Mouse (Mus musculus) hindbrain, embryonic 12.5 days (tissue): Measurements from ENCODE around the gene Btg1. TPM values are rescaled to one million over a fixed set of nuclear protein-coding genes. Genes with fewer than 3 reads are reported as not detected.

Experiments
- ATAC-seq: fragments of 200-750 bp; cut with Nextera tagmentation; 2 replicates; pipeline ENCODE4 v1.8.0; 2017; ENCODE audit warnings: moderate TSS enrichment; ENCODE audit not compliant: low FRiP score
- H3K27ac ChIP-seq: fragments of 300-500 bp; sonication (generic); 2 replicates; pipeline ENCODE4 v1.5.1; 2016; ENCODE audit warnings: mild to moderate bottlenecking
- H3K27me3 ChIP-seq: fragments of 300-500 bp; sonication (generic); 2 replicates; pipeline ENCODE4 v1.6.1; 2016; ENCODE audit warnings: mild to moderate bottlenecking
- H3K36me3 ChIP-seq: fragments of 300-500 bp; sonication (generic); 2 replicates; pipeline ENCODE4 v1.6.1; 2016; ENCODE audit warnings: mild to moderate bottlenecking
- H3K4me1 ChIP-seq: fragments of 300-500 bp; sonication (generic); 2 replicates; pipeline ENCODE4 v1.6.1; 2016
- H3K4me2 ChIP-seq: fragments of 300-500 bp; sonication (generic); replicated peaks from 2 replicates; pipeline ENCODE4 v1.6.1; 2016; ENCODE audit warnings: mild to moderate bottlenecking
- H3K4me3 ChIP-seq: fragments of 300-500 bp; sonication (generic); 2 replicates; pipeline ENCODE4 v1.5.1; 2016; ENCODE audit warnings: mild to moderate bottlenecking
- H3K9ac ChIP-seq: fragments of 300-500 bp; sonication (generic); 2 replicates; pipeline ENCODE4 v1.6.1; 2016; ENCODE audit warnings: mild to moderate bottlenecking, moderate library complexity
- H3K9me3 ChIP-seq: fragments of 300-500 bp; sonication (generic); replicated peaks from 2 replicates; pipeline ENCODE4 v1.6.1; 2016; ENCODE audit warnings: mild to moderate bottlenecking
- WGBS: fragments of 180-500 bp; shearing (Covaris S2); methylation state at CpG from one replicate; pipeline ENCODE4 v1.1.7; 2016; 5-methylcytosine and 5-hydroxymethylcytosine counted together
- polyA plus RNA-seq: library from polyadenylated mRNA; unstranded; fragments of >200 nt; fragmentation: Nextera tagmentation; extraction: Ambion mirVana; gene quantifications from 2 replicates; pipeline ENCODE4 v1.2.1, GENCODE M21; 2016

Gene Btg1
- polyA plus RNA-seq, 1 experiment from 2014 or later, result 69.6 TPM

GRCm38 (mm10) chr10:96592089-96592488 lies 24.7 kb upstream of the Btg1 start:
- Histone ChIP-seq H3K4me3 (no peak overlapping the region), H3K27ac (no peak overlapping the region), H3K27me3 (no peaks in the 10 kb centered on the region), H3K4me1 (no peaks in the 10 kb centered on the region), H3K4me2 (no peak overlapping the region), H3K9ac (no peak overlapping the region), H3K9me3 (no peaks in the 10 kb centered on the region), H3K36me3 (no peaks in the 10 kb centered on the region)
- 75% methylated on average over 2 of the region's 2 CpGs for WGBS
- no peak for ATAC-seq

DNA sequence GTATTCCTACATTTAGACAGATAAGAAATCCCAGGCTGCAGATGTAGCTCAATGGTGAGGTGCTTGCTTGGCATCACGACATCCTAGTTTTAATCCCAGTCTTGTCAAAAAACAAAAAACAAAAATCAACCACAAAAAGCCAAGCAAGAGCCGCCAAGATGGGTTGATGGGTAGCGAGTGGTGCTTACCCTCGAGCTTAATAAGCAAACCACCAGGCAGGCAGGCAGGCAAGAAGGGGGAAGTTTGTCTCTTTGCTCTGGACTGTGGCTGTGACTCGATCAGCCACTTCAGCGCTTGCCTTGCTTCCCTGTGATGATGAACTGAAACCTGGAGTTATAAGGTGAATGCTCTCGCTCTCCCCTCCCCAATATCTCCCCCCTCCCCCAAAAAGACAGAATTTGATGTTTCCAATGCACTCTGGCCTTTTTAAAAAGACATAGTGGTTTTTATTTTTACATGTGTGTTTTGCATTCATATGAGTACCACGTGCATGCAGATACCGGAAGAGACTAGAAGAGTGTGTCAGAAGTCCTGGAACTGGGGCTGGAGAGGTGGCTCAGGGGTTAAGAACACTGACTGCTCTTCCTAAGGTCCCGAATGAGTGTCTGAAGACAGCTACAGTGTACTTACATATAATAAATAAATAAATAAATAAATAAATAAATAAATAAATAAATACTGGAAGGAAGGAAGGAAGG lies 21.2 kb upstream of the Btg1 start:
- H3K4me1 ChIP-seq, result no peaks in the 10 kb centered on the region
- no peak overlapping the region for H3K4me2 ChIP-seq
- H3K9me3 ChIP-seq, result no peaks in the 10 kb centered on the region
- H3K36me3 ChIP-seq, result no peaks in the 10 kb centered on the region
- H3K27me3 ChIP-seq, result no peaks in the 10 kb centered on the region
- H3K9ac ChIP-seq, result no peak overlapping the region
- no peak overlapping the region for H3K4me3 ChIP-seq
- H3K27ac ChIP-seq, result no peak overlapping the region
- no peak for ATAC-seq
- WGBS, result 85% methylated on average over 10 of the region's 10 CpGs

GRCm38 (mm10) chr10:96596411-96596810 lies 20.4 kb upstream of the Btg1 start:
- Histone ChIP-seq H3K27ac (no peak overlapping the region), H3K4me1 (no peaks in the 10 kb centered on the region), H3K9me3 (no peaks in the 10 kb centered on the region), H3K27me3 (no peaks in the 10 kb centered on the region), H3K4me2 (no peak overlapping the region), H3K4me3 (no peak overlapping the region), H3K36me3 (no peaks in the 10 kb centered on the region), H3K9ac (no peak overlapping the region)
- WGBS, result 83% methylated on average over 7 of the region's 7 CpGs
- no peak for ATAC-seq

GRCm38 (mm10) chr10:96599641-96600040 lies 17.2 kb upstream of the Btg1 start:
- no peaks in the 10 kb centered on the region for H3K4me1 ChIP-seq
- ATAC-seq, result no peak
- H3K27ac ChIP-seq, result no peak overlapping the region
- H3K27me3 ChIP-seq, result no peaks in the 10 kb centered on the region
- WGBS, result 88% methylated on average over 5 of the region's 5 CpGs
- no peaks in the 10 kb centered on the region for H3K9me3 ChIP-seq
- H3K4me3 ChIP-seq, result no peak overlapping the region
- H3K36me3 ChIP-seq, result no peaks in the 10 kb centered on the region
- H3K9ac ChIP-seq, result no peak overlapping the region
- no peak overlapping the region for H3K4me2 ChIP-seq

DNA sequence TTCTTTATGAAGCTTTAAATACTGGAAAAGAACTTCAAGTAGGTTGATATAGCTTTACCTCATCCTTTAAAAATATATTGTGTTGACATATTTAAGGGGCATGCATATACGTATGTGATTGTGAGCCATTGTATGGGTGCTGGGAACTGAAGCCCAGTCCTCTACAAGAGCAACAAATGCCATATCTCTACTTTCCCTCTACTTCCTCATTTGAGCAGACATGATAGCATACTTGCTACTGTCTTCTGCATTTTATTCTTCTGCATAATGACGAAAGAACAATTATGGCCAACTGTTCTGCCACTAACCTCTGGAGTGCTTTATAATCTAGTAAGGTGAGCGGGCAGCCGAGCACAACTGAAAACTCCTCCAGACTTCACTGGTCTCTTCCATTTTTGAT lies 15.1 kb upstream of the Btg1 start:
- ATAC-seq, result no peak
- Histone ChIP-seq H3K36me3 (no peaks in the 10 kb centered on the region), H3K27me3 (no peaks in the 10 kb centered on the region), H3K9ac (no peak overlapping the region), H3K4me2 (no peak overlapping the region), H3K27ac (no peak overlapping the region), H3K4me3 (no peak overlapping the region), H3K9me3 (no peaks in the 10 kb centered on the region), H3K4me1 (no peaks in the 10 kb centered on the region)
- 92% methylated on average over 4 of the region's 4 CpGs for WGBS

GRCm38 (mm10) chr10:96602339-96602738 lies 14.5 kb upstream of the Btg1 start:
- no peak overlapping the region for H3K4me3 ChIP-seq
- no peak overlapping the region for H3K4me2 ChIP-seq
- no peaks in the 10 kb centered on the region for H3K36me3 ChIP-seq
- no peaks in the 10 kb centered on the region for H3K9me3 ChIP-seq
- no peaks in the 10 kb centered on the region for H3K4me1 ChIP-seq
- H3K9ac ChIP-seq, result no peak overlapping the region
- no peaks in the 10 kb centered on the region for H3K27me3 ChIP-seq
- no peak for ATAC-seq
- no peak overlapping the region for H3K27ac ChIP-seq
- 75% methylated on average over 3 of the region's 3 CpGs for WGBS

- no peaks in the 10 kb centered on the region for H3K27me3 ChIP-seq
- H3K9me3 ChIP-seq, result no peaks in the 10 kb centered on the region
- WGBS, result 95% methylated on average over 1 of the region's 1 CpGs
- H3K36me3 ChIP-seq, result no peaks in the 10 kb centered on the region
- ATAC-seq, result no peak
- no peak overlapping the region for H3K4me2 ChIP-seq
- H3K27ac ChIP-seq, result no peak overlapping the region
- no peaks in the 10 kb centered on the region for H3K4me1 ChIP-seq
- no peak overlapping the region for H3K9ac ChIP-seq
- no peak overlapping the region for H3K4me3 ChIP-seq
Measured at GRCm38 (mm10) chr10:96605168-96605567, 11.6 kb upstream of the Btg1 start.

DNA sequence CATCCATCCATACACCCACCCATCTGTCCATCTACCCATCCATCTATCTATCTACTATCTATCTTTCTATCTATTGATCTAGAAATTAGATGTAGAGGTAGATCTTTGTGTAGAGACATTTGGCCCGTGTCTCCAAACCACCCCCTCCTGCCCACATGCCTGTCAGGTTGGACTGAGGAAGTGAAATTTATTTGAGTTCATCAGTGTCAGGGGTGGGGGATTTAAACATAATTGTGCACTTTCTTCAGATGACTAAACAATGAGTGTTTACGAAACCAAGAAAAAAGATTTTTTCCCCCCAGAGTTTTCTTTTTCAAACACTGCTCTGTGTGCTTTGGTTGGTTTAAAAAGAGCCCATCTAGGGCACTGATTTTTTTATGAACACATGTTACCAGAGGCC lies 10.9 kb upstream of the Btg1 start:
- H3K4me3 ChIP-seq, result no peak overlapping the region
- no peaks in the 10 kb centered on the region for H3K27me3 ChIP-seq
- WGBS, result 91% methylated on average over 2 of the region's 2 CpGs
- ATAC-seq, result no peak
- H3K9ac ChIP-seq, result no peak overlapping the region
- no peaks in the 10 kb centered on the region for H3K36me3 ChIP-seq
- H3K4me2 ChIP-seq, result no peak overlapping the region
- no peaks in the 10 kb centered on the region for H3K9me3 ChIP-seq
- no peak overlapping the region for H3K27ac ChIP-seq
- no peaks in the 10 kb centered on the region for H3K4me1 ChIP-seq

DNA sequence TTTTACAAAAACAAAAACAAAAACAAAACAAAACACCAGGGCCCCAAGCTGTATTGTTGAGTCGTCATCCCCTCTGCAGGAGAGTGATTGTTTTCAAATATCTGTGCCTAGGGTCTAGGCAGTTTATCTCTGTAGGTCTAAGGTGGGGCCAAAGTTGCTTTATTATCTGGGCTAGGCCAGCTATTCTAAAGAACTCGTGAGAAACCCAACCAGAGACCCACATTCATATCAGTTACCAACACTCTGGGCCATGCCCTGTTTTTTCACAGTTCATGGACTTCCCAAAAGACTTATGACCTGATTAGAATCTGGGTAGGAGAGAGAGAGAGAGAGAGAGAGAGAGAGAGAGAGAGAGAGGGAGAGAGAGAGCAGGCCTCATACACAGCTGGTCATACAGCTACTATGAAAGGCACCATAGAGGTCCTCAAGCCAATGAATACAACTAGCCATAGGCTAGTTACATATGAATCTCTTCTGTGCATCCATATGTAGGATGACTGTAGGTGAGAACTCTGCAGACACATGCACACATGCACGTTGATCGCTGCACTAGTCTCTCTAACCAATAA lies 9.1 kb upstream of the Btg1 start:
- H3K36me3 ChIP-seq, result no peaks in the 10 kb centered on the region
- no peaks in the 10 kb centered on the region for H3K4me1 ChIP-seq
- 87% methylated on average over 4 of the region's 4 CpGs for WGBS
- no peaks in the 10 kb centered on the region for H3K9me3 ChIP-seq
- H3K4me2 ChIP-seq, result no peak overlapping the region
- H3K27me3 ChIP-seq, result no peaks in the 10 kb centered on the region
- no peak overlapping the region for H3K9ac ChIP-seq
- H3K27ac ChIP-seq, result no peak overlapping the region
- ATAC-seq, result no peak
- H3K4me3 ChIP-seq, result no peak overlapping the region

GRCm38 (mm10) chr10:96609356-96610345 lies 7.2 kb upstream of the Btg1 start:
- H3K4me2 ChIP-seq, result no peak overlapping the region
- no peak overlapping the region for H3K4me3 ChIP-seq
- H3K9me3 ChIP-seq, result 0 out of 2 replicates have a peak, but pooled peaks cover 4% of the 10 kb centered on the region
- WGBS, result 81% methylated on average over 8 of the region's 8 CpGs
- no peaks in the 10 kb centered on the region for H3K4me1 ChIP-seq
- no peaks in the 10 kb centered on the region for H3K27me3 ChIP-seq
- H3K36me3 ChIP-seq, result no peaks in the 10 kb centered on the region
- ATAC-seq, result no peak
- H3K9ac ChIP-seq, result no peak overlapping the region
- H3K27ac ChIP-seq, result no peak overlapping the region

GRCm38 (mm10) chr10:96616001-96616708 lies 651 bp upstream of the Btg1 start:
- Histone ChIP-seq H3K9me3 (0 out of 2 replicates have a peak, but pooled peaks cover 4% of the 10 kb centered on the region), H3K4me2 (peak overlapping the region; percentile 57), H3K4me3 (peak overlapping the region; percentile 99), H3K36me3 (peaks cover 11% of the 10 kb centered on the region), H3K4me1 (peaks cover 6% of the 10 kb centered on the region), H3K9ac (peak overlapping the region; percentile 72), H3K27ac (peak overlapping the region; percentile 76), H3K27me3 (no peaks in the 10 kb centered on the region)
- no peak for ATAC-seq
- 4% methylated on average over 24 of the region's 24 CpGs for WGBS
